Mouse (Mus musculus): ENCODE measurements at regions not wholly inside any gene's neighbourhood (a gene's known extent, or its start where the extent isn't known, plus 50 kb on each side); places are given as distances from the start of the nearest gene placed in this dataset.

- TF ChIP-seq CTCF (IDR thresholded peaks at IDR 0.05; ENCODE audit: low read depth) (no peak), EP300 (IDR thresholded peaks at IDR 0.05; ENCODE audit: low read depth) (no peak)
Measured at GRCm38 (mm10) chr17:68120744-68121143, 116.8 kb upstream of the Arhgap28 start.
